Mouse (Mus musculus) kidney, embryonic 14.5 days (tissue): Measurements from ENCODE around the gene Cacna2d2. TPM values are rescaled to one million over a fixed set of nuclear protein-coding genes. Genes with fewer than 3 reads are reported as not detected.

Experiments used
- ATAC-seq: fragments of 200-750 bp; cut with Nextera tagmentation; 2 replicates; pipeline ENCODE4 v1.8.0; 2017; ENCODE audit warnings: moderate number of reproducible peaks, mild to moderate bottlenecking, moderate TSS enrichment, moderate library complexity; ENCODE audit not compliant: low FRiP score, low TSS enrichment
- H3K27ac ChIP-seq: fragments of 300-500 bp; sonication (generic); 2 replicates; pipeline ENCODE4 v1.5.1; 2014; ENCODE audit warnings: low read depth, mild to moderate bottlenecking, low read length, moderate library complexity, mixed read lengths
- H3K27me3 ChIP-seq: fragments of 300-500 bp; sonication (generic); 2 replicates; pipeline ENCODE4 v1.6.1; 2014; ENCODE audit warnings: mild to moderate bottlenecking, low read length; ENCODE audit not compliant: control insufficient read depth, insufficient read depth
- H3K36me3 ChIP-seq: fragments of 300-500 bp; sonication (generic); 2 replicates; pipeline ENCODE4 v1.6.1; 2014; ENCODE audit warnings: low read length, mixed read lengths; ENCODE audit not compliant: control insufficient read depth, insufficient read depth
- H3K4me1 ChIP-seq: fragments of 300-500 bp; sonication (generic); 2 replicates; pipeline ENCODE4 v1.6.1; 2014; ENCODE audit warnings: low read length, mixed read lengths; ENCODE audit not compliant: control insufficient read depth, insufficient read depth
- H3K4me2 ChIP-seq: fragments of 300-500 bp; sonication (generic); replicated peaks from 2 replicates; pipeline ENCODE4 v1.6.1; 2014; ENCODE audit warnings: low read depth, mild to moderate bottlenecking, low read length
- H3K4me3 ChIP-seq: fragments of 300-500 bp; sonication (generic); 2 replicates; pipeline ENCODE4 v1.5.1; 2014; ENCODE audit warnings: mild to moderate bottlenecking, low read length
- H3K9ac ChIP-seq: fragments of 300-500 bp; sonication (generic); 2 replicates; pipeline ENCODE4 v1.6.1; 2014; ENCODE audit warnings: low read depth, mild to moderate bottlenecking, low read length, moderate library complexity
- H3K9me3 ChIP-seq: fragments of 300-500 bp; sonication (generic); 2 replicates; pipeline ENCODE4 v1.6.1; 2016; ENCODE audit warnings: low read length; ENCODE audit not compliant: control insufficient read depth
- WGBS: fragments of 180-500 bp; shearing (Covaris S2); extraction: QIAGEN DNeasy Blood & Tissue Kit; methylation state at CpG from one replicate; pipeline ENCODE4 v1.1.7; 2014; 5-methylcytosine and 5-hydroxymethylcytosine counted together
- polyA plus RNA-seq: library from polyadenylated mRNA; unstranded; fragments of >200 nt; fragmentation: Nextera tagmentation; extraction: Ambion mirVana; gene quantifications from 2 replicates; pipeline ENCODE4 v1.2.1, GENCODE M21; 2014

Gene Cacna2d2
- polyA plus RNA-seq, 1 experiment from 2014 or later: 0.77 TPM

DNA sequence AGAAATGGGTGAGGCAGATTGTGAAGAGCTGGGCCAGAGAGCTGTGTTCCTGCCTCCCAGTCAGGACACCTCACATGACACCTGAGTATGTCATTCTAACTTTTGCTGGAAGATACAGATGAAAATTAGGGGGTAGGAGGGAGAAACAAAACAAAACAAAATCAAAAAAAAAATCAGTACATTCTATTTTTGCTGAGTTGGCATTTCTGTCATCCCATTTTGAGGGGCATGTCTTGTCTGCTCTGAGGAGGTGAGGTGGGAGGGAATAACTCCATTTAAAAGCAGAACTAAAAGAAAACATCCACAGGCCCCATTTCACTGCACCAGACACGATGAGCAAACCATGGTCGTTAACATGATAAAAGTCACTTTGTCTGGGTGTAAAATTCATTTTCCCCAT, 11.1 kb upstream of the Cacna2d2 start:
- no peak overlapping the region for H3K4me3 ChIP-seq
- no peak for ATAC-seq

DNA sequence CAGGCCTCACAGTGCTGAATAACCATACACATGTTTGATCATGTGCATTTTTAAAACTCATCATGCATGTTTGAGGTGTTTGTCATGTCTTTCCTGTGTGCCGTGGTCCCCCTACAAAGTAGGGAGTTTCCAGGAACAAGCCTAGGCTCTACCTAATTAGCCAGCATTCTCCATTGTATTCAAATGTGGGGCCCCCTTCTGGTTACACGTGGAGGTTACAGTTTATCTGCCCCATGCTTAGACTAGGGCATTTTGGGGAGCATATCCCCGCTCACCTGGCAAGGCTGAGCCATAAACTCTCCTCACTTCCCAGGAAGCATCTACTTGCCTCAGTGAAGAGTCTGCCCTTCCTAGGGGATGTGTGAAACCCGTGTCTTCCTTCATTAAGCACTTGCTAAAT, 3.0 kb upstream of the Cacna2d2 start:
- H3K27ac ChIP-seq: no peak overlapping the region
- H3K9ac ChIP-seq: no peak overlapping the region
- 37% methylated on average over 4 of the region's 4 CpGs for WGBS
- H3K9me3 ChIP-seq: no peaks in the 10 kb centered on the region
- no peak for ATAC-seq
- H3K4me2 ChIP-seq: no peak overlapping the region
- H3K4me1 ChIP-seq: peaks cover 5% of the 10 kb centered on the region
- H3K27me3 ChIP-seq: peaks cover 50% of the 10 kb centered on the region
- no peaks in the 10 kb centered on the region for H3K36me3 ChIP-seq
- H3K4me3 ChIP-seq: no peak overlapping the region

More for the DNA sequence above, 11.1 kb upstream of the Cacna2d2 start:
- Histone ChIP-seq H3K4me2 (no peak overlapping the region), H3K27ac (no peak overlapping the region), H3K9me3 (no peaks in the 10 kb centered on the region), H3K9ac (no peak overlapping the region), H3K36me3 (no peaks in the 10 kb centered on the region), H3K27me3 (0 out of 2 replicates have a peak, but pooled peaks cover 7% of the 10 kb centered on the region), H3K4me1 (peaks cover 3% of the 10 kb centered on the region)
- WGBS: 49% methylated on average over 2 of the region's 2 CpGs

DNA sequence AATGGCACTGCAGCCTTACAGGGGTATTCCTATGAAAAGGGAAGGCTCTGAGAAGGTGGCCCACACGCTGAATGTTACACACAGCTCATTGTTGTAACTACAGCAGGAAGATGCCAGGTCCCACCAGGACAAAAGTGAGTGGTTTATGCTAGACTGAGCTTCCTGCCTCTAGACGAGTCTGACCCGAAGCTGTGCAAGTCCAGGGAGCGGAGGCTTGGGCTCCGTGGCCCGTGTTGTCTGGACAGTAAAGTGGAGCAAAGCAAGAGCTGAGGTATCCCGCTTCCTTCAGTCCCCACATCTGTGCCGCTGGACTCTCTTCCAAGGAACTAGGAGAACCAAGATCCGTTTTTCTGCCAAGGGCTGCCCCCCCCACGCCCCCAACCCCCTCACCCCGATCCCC, 444 bp upstream of the Cacna2d2 start:
- Histone ChIP-seq H3K27me3 (peaks cover 75% of the 10 kb centered on the region), H3K9ac (no peak overlapping the region), H3K9me3 (no peaks in the 10 kb centered on the region), H3K27ac (no peak overlapping the region), H3K4me1 (peaks cover 5% of the 10 kb centered on the region), H3K4me2 (0 out of 2 replicates have a peak overlapping the region, but pooled peaks have one; percentile 100), H3K36me3 (no peaks in the 10 kb centered on the region), H3K4me3 (no peak overlapping the region; the same call in 1 of the 2 replicates)
- 23% methylated on average over 11 of the region's 11 CpGs for WGBS
- ATAC-seq: no peak

DNA sequence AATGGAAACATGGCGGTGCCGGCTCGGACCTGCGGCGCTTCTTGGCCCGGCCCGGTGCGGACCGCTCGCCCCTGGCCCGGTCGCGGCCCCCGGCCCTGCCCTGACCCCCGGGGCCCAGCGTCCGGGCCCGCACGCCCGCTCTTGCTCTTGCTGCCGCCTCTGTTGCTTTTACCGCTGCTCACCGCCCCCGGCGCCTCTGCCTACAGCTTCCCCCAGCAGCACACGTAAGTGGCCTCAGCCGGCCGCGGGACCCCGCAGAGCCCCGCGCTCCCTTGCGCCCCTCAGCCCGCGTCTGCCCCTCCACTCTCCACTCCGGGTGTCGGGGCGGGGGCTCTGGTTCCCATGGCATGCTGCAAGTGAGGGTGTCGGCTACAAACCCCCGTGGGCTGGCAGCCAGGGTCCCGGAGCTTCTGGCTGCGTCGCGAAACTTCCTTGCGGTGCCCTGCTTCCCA, 674 bp downstream of the Cacna2d2 start:
- Histone ChIP-seq H3K27ac (no peak overlapping the region), H3K4me3 (peak overlapping the region; percentile 74), H3K4me1 (peaks cover 5% of the 10 kb centered on the region), H3K9me3 (no peaks in the 10 kb centered on the region), H3K36me3 (no peaks in the 10 kb centered on the region), H3K4me2 (peak overlapping the region; percentile 100), H3K9ac (peak overlapping the region; percentile 48), H3K27me3 (peaks cover 75% of the 10 kb centered on the region)
- peak; percentile 55 for ATAC-seq
- WGBS: under 1% methylated on average over 34 of the region's 45 CpGs

DNA sequence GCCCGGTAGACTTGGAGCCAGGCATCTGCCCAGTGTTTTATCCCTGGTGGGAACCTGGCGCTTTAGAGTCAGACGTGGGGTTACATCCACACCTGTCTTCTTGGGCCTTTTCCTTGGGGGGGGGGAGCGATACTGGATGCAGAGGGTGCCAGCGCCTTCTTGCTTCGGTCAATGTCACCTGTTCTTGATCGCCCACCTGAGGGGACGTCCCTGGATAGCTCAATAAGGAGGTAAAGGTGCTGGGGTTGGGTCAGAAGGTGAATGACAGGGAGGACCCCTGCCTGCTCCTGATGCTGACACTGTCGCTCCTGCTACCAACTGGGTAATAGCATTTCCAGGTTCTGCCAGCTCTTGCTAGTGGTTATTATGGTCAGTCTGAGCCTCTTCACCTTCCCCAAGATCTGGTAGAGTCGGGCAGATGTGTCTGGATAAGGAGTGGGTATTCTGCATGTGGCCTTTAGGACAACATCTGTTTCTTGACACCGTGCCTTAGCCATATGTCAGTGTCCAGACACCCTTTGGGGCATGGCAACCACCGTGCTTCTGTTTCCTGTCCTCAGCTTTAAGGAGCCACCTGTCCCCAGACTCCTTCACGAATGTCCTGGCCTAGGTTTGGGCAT, 1.4 kb downstream of the Cacna2d2 start:
- Histone ChIP-seq H3K36me3 (no peaks in the 10 kb centered on the region), H3K27ac (no peak overlapping the region), H3K27me3 (peaks cover 75% of the 10 kb centered on the region), H3K4me2 (peak overlapping the region; percentile 100), H3K4me3 (peak overlapping the region; percentile 74), H3K9ac (no peak overlapping the region), H3K9me3 (no peaks in the 10 kb centered on the region), H3K4me1 (peaks cover 5% of the 10 kb centered on the region)
- WGBS: 15% methylated on average over 13 of the region's 13 CpGs
- ATAC-seq: no peak

DNA sequence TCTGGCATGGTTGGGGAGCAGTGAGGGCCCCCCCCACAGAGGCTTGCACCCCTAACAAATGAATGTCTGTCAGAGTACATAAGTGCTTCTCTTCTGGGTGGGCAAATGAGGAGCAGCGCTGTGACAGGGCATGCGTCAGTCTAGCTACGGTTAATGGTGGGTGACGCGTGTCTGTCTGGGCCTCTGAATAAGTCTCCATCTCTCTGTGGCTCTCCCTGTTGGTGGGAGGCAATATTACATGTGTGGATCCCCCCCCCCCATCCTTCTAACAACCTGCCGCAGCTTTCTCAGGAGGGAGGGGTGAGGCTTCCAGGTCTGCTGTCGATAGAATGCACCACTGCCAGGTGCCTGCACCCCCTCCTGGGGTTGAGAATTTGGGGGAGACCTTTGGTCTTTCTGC, 3.7 kb downstream of the Cacna2d2 start:
- 54% methylated on average over 7 of the region's 7 CpGs for WGBS
- peaks cover 5% of the 10 kb centered on the region for H3K4me1 ChIP-seq
- no peaks in the 10 kb centered on the region for H3K36me3 ChIP-seq
- H3K27me3 ChIP-seq: peaks cover 55% of the 10 kb centered on the region
- no peak overlapping the region for H3K4me2 ChIP-seq
- no peak overlapping the region for H3K27ac ChIP-seq
- no peak overlapping the region for H3K9ac ChIP-seq
- no peak overlapping the region for H3K4me3 ChIP-seq
- ATAC-seq: no peak
- H3K9me3 ChIP-seq: no peaks in the 10 kb centered on the region

DNA sequence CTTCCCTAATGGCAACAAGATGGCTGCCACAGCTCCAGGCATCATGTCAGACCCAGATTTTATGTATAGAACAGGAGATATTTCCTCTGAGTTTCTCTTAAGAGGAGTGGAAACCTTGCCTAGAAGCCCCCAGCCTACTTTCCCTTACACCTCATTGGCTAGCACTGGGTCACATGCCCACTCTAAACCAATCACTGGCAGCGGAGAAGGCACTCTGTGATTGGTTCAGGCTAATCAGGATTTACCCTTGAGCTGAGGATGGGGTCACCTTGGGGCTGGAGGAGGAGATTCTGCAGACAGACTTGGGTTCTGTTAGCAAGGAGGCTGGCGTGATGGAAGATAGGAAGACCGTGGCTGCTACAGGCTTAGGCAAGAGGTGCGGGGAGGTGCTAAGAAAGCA, 10.0 kb downstream of the Cacna2d2 start:
- no peak overlapping the region for H3K27ac ChIP-seq
- H3K4me1 ChIP-seq: no peaks in the 10 kb centered on the region; the same call in 1 of the 2 replicates
- H3K4me3 ChIP-seq: no peak overlapping the region
- no peaks in the 10 kb centered on the region for H3K36me3 ChIP-seq
- no peaks in the 10 kb centered on the region for H3K9me3 ChIP-seq
- H3K27me3 ChIP-seq: no peaks in the 10 kb centered on the region
- H3K4me2 ChIP-seq: no peak overlapping the region
- 87% methylated on average over 4 of the region's 4 CpGs for WGBS
- ATAC-seq: no peak
- H3K9ac ChIP-seq: no peak overlapping the region

DNA sequence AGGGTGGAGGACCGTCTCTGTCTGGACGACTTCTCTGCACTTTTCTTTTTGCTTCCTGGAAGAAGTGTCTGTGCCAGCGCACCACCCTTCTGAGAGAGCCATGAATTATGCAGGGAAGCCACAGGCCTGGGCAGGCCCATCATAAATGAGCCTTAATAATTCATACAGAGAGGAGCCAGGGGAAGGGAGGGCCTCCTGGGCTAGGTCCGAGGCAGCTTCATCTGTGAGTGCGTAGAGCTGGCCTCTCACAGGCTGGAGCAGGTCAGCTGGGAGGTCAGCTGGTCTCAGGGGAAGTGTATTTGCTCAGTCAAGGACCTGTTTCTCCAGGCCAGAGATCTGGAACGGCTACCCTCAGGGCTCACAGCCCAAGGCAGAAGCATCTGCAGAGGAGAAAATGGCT, 17.7 kb downstream of the Cacna2d2 start:
- Histone ChIP-seq H3K36me3 (no peaks in the 10 kb centered on the region), H3K4me2 (no peak overlapping the region), H3K9ac (no peak overlapping the region), H3K9me3 (no peaks in the 10 kb centered on the region), H3K4me1 (no peaks in the 10 kb centered on the region; the same call in 1 of the 2 replicates), H3K27ac (no peak overlapping the region), H3K27me3 (no peaks in the 10 kb centered on the region), H3K4me3 (no peak overlapping the region)
- ATAC-seq: peak; percentile 26; the same call in 1 of the 2 replicates
- 48% methylated on average over 6 of the region's 6 CpGs for WGBS

DNA sequence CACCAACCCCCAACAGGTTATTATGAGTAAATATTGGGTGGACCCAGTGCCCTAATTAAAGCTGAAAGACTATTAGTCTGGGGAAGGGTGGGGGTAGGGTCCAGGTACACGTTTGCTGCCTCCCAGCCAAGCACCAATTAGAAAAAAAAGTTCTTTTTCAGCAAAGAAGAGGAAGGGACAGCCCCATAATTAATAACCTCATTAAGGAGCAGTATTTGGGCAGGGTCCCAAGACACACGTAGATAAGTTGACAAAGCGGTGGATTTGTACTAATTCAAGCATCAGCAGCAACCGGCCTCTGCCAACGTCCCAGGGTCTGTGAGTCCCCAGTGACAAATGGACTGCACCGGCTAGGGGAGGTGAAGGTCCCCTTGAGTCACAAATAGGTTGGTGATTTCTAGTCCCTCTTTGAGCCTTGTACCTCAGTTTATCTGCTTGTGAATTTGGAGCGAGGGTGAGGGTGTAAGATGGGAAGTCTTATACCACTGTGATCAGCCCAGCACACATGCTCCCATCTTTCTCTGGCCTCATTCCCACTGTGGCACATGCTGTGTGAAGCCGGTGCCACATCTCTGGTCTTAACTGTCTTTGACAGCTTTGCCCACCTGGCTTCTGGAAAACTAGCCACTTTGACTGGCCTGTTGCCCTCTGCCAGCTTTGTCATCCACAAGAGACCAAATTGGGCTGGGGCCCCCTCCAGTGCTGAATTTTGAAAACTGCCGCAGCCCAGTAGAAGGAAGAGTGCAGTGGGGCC, 20.3 kb downstream of the Cacna2d2 start:
- no peaks in the 10 kb centered on the region for H3K36me3 ChIP-seq

More for the DNA sequence above, 20.3 kb downstream of the Cacna2d2 start:
- WGBS: 67% methylated on average over 9 of the region's 9 CpGs
- no peak overlapping the region for H3K4me2 ChIP-seq
- no peak overlapping the region for H3K9ac ChIP-seq
- H3K4me1 ChIP-seq: no peaks in the 10 kb centered on the region
- ATAC-seq: no peak
- no peaks in the 10 kb centered on the region for H3K27me3 ChIP-seq
- H3K9me3 ChIP-seq: no peaks in the 10 kb centered on the region
- no peak overlapping the region for H3K27ac ChIP-seq
- H3K4me3 ChIP-seq: no peak overlapping the region
